Mouse (Mus musculus) ovary, adult 18-20 months (tissue): ENCODE measurements at regions not wholly inside any gene's neighbourhood (a gene's known extent, or its start where the extent isn't known, plus 50 kb on each side); places are given as distances from the start of the nearest gene placed in this dataset.

Experiments used
- DNase-seq: peaks from one replicate; pipeline ENCODE4 v3.0.0; 2022; ENCODE audit warnings: low spot score, mixed read lengths

GRCm38 (mm10) chr11:25335667-25336066 lies 874.9 kb downstream of the 5730522E02Rik start:
- DNase-seq = no peak

DNA sequence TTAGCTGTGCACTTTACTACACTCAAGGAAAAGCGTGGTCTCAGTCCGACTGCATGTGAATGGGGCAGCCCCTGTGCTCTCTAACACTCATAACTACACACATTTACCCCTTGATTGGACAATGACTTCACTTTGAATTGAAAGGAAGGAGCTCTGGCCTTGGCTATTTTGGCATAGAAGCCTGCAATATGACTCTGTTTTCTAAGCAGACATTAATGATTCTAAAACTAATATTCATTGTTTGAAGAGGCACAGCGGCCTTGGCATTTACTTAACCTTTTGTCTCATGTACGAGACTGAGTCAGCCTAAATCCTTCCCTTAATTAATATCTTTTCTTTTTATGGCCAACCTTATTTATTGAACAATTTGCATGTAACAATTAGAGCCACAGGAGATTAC lies 879.9 kb downstream of the 5730522E02Rik start:
- DNase-seq = no peak

GRCm38 (mm10) chr11:25322426-25322825 lies 888.1 kb downstream of the 5730522E02Rik start:
- DNase-seq = no peak

- no peak for DNase-seq
Observed at GRCm38 (mm10) chr11:25321494-25321893, 889.1 kb downstream of the 5730522E02Rik start.

DNA sequence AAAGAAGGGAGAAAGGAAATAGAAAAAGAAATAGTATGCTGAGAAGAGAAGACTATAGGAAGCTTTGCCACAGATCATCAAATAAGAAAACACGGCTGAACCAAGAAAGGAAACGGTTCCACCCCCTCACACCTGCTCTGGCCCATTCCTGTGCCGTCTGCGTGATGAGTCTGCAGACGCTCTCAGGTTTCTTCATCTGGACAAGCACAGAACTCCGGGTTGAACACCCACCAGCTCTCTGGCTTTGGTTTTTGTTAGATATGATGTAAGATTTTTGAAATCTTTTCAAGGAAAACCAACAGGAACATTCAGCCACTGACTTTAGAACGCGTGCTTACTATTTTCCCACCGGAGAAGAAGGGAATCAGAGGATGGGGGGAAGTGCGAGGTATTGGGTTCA lies 895.9 kb downstream of the 5730522E02Rik start:
- no peak for DNase-seq

GRCm38 (mm10) chr11:25313879-25314278 lies 896.7 kb downstream of the 5730522E02Rik start:
- no peak for DNase-seq

- DNase-seq = no peak
Observed at GRCm38 (mm10) chr11:25313308-25313707, 897.3 kb downstream of the 5730522E02Rik start.

GRCm38 (mm10) chr11:25310754-25311153 lies 899.8 kb downstream of the 5730522E02Rik start:
- no peak for DNase-seq

DNA sequence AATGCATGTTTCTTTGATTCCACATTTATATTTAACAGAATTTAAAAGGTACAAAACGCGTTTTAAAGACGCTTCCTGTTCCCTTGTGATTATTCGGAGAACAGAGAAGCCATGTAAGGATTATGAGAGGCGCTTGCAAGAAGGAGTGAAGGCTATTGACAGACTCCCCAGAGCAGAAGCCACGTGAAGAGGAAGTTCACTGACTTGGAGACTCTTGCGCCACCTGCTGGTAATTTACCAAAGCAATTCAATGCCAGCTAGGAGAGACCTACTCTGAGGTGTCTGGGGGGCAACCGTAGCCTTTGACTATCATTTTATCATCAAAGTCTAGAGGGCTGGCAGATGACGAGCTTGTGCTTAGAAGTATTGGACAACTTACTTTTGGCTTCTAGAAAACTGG lies 909.4 kb downstream of the 5730522E02Rik start:
- DNase-seq = peak; percentile 33

DNA sequence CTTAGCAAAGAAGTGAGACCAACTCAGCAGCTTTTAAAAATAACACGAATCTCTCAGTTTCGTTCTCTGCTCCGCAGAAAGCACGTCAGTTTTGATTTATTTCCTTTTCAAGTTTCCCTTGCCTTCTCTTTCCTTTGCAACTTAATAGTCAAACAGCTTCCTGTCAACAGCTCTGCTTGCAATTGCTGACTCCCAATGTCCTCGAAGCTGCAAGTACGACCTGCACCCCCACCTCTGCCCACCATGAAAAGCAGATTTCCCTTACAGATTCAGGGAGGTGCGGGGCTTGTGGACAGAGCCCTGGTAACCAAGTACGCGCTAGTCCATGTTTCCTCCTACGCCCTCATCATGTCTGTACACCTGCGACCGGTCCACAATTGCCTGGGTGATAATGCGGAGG lies 922.2 kb downstream of the 5730522E02Rik start:
- no peak for DNase-seq

DNA sequence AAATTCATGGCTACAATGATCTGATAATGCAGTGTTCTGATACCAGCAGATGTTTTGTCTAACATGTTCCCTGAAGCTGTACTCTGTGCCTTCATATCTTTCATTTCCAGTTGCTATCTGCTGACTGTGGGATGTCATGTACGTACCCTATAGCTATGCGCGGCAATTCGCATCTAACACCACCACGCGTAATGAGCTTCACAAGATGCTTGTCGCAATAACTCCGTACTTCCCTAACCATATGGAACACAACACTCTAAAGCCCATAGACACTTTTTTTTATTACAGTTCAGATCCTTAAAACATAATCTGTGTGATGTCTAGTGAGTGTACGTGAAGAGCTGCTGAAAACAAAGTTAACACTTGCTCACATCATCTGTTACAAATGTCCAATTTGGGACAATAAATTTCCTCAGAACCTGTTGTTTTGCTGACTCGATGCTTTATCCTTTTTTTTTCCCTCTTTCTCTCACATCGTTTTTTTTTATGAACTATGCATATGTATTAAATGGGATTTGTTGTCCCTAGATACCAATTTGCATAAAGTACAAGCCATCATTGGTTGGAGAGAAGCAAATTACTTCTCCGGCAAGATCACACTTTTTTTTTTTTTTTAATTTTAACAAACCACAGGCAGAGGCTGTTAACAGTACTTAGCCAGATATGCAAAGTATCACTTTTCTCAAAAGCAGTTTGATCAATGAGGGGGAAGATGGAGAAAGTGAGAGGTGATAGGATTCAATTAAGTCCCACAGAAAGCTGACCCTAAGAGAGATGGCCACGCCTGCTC lies 922.9 kb downstream of the 5730522E02Rik start:
- no peak for DNase-seq

- DNase-seq = no peak
Observed at GRCm38 (mm10) chr11:25269936-25270540, 940.5 kb downstream of the 5730522E02Rik start.

DNA sequence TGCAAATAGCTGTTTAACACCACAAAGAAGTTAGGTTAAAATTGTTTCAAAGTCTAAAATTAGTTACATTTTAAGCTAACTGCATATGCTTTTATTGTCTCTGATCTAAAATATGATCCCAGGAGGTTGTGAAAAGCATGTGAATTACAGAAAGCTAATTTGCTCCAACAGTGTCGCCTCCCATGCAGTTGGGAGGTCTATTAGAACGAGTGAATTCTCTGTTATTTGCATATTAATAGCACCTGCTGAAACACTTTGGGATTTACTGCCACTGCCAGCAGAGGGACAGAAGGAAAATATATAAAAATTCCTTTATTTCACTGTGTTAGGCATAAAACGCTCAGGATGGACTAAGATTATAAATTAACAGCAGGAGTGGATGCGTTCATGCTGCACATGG lies 947.7 kb downstream of the 5730522E02Rik start:
- no peak for DNase-seq

GRCm38 (mm10) chr11:25259691-25260090 lies 950.9 kb downstream of the 5730522E02Rik start:
- DNase-seq = peak; percentile 21

GRCm38 (mm10) chr11:25233360-25233890 lies 977.1 kb downstream of the 5730522E02Rik start:
- DNase-seq = no peak
